Mouse (Mus musculus) heart, embryonic 16.5 days (tissue): ENCODE data around the gene Prkca. TPM values are rescaled to one million over a fixed set of nuclear protein-coding genes. Genes with fewer than 3 reads are reported as not detected.

Source experiments
- ATAC-seq: fragments of 200-750 bp; cut with Nextera tagmentation; replicated peaks from 2 replicates; pipeline ENCODE4 v1.8.0; 2017; ENCODE audit warnings: moderate number of reproducible peaks; ENCODE audit not compliant: insufficient read depth, low FRiP score; ENCODE audit errors: extremely low read depth
- H3K27ac ChIP-seq: fragments of 300-500 bp; sonication (generic); 2 replicates; pipeline ENCODE4 v1.5.1; 2014; ENCODE audit warnings: mild to moderate bottlenecking, low read length, control low read depth, moderate library complexity
- H3K27me3 ChIP-seq: fragments of 300-500 bp; sonication (generic); 2 replicates; pipeline ENCODE4 v1.6.1; 2014; ENCODE audit warnings: low read length, mixed read lengths; ENCODE audit not compliant: control insufficient read depth, insufficient read depth
- H3K36me3 ChIP-seq: fragments of 300-500 bp; sonication (generic); 2 replicates; pipeline ENCODE4 v1.6.1; 2014; ENCODE audit not compliant: control insufficient read depth, insufficient read depth
- H3K4me1 ChIP-seq: fragments of 300-500 bp; sonication (generic); 2 replicates; pipeline ENCODE4 v1.6.1; 2014; ENCODE audit warnings: low read length, mixed read lengths; ENCODE audit not compliant: control insufficient read depth, insufficient read depth
- H3K4me2 ChIP-seq: fragments of 300-500 bp; sonication (generic); 2 replicates; pipeline ENCODE4 v1.6.1; 2014; ENCODE audit warnings: low read depth, mild to moderate bottlenecking, control low read depth, low read length
- H3K4me3 ChIP-seq: fragments of 300-500 bp; sonication (generic); 2 replicates; pipeline ENCODE4 v1.5.1; 2014; ENCODE audit warnings: mild to moderate bottlenecking, control low read depth, low read length
- H3K9ac ChIP-seq: fragments of 300-500 bp; sonication (generic); 2 replicates; pipeline ENCODE4 v1.6.1; 2014; ENCODE audit warnings: low read length, control low read depth
- H3K9me3 ChIP-seq: fragments of 300-500 bp; sonication (generic); replicated peaks from 2 replicates; pipeline ENCODE4 v1.6.1; 2016; ENCODE audit warnings: low read length; ENCODE audit not compliant: control insufficient read depth
- WGBS: fragments of 180-500 bp; shearing (Covaris S2); extraction: QIAGEN DNeasy Blood & Tissue Kit; methylation state at CpG from one replicate; pipeline ENCODE4 v1.1.7; 2014; 5-methylcytosine and 5-hydroxymethylcytosine counted together
- polyA plus RNA-seq: library from polyadenylated mRNA; unstranded; fragments of >200 nt; fragmentation: Nextera tagmentation; extraction: Ambion mirVana; gene quantifications from 2 replicates; pipeline ENCODE4 v1.2.1, GENCODE M21; 2015

Gene Prkca
- polyA plus RNA-seq, 1 experiment from 2014 or later: 14.4 TPM

DNA sequence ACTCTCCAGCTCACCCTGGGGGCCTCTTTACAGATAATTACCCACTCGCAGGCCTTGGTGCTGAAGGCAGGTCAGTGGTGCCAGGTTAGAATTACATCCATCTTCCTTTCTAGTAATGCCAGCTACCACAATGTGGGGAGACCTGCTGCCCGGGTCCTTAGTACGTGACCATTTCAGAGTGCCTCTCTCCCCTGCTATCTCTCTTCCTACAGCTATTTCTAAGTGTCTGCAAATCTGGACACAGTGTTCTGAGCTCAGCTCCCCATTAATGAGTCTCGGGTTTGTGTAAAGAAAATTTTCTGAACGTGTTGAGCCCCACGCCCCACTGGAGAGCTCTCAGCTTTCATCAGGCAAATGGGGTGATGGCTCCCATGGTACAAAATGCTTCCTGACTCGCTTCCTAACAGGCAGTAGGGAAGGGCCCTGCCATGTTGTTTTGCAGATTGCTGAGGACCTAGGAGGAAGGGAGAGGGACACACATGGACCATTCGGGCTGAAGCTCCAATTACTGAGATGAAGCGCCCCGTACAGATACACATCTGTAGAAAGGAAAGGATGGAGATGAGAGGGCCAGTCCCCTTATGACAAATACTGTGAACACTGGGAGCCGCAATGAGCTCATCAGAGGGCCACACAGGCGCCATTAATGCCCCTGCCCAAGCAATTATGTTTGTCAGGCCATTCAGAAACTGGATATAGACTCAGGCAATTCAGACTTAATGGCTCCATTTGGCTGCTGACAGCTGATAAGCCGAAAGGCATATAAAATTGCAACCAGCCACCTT lies 386.0 kb downstream of the Prkca start:
- H3K36me3 ChIP-seq: peaks cover 33% of the 10 kb centered on the region
- no peak overlapping the region for H3K4me3 ChIP-seq
- no peak overlapping the region for H3K9ac ChIP-seq
- H3K27me3 ChIP-seq: no peaks in the 10 kb centered on the region
- ATAC-seq: no peak
- 81% methylated on average over 13 of the region's 13 CpGs for WGBS
- H3K27ac ChIP-seq: no peak overlapping the region
- H3K9me3 ChIP-seq: peaks cover 9% of the 10 kb centered on the region; the same call in 1 of the 2 replicates
- no peaks in the 10 kb centered on the region for H3K4me1 ChIP-seq
- H3K4me2 ChIP-seq: no peak overlapping the region

DNA sequence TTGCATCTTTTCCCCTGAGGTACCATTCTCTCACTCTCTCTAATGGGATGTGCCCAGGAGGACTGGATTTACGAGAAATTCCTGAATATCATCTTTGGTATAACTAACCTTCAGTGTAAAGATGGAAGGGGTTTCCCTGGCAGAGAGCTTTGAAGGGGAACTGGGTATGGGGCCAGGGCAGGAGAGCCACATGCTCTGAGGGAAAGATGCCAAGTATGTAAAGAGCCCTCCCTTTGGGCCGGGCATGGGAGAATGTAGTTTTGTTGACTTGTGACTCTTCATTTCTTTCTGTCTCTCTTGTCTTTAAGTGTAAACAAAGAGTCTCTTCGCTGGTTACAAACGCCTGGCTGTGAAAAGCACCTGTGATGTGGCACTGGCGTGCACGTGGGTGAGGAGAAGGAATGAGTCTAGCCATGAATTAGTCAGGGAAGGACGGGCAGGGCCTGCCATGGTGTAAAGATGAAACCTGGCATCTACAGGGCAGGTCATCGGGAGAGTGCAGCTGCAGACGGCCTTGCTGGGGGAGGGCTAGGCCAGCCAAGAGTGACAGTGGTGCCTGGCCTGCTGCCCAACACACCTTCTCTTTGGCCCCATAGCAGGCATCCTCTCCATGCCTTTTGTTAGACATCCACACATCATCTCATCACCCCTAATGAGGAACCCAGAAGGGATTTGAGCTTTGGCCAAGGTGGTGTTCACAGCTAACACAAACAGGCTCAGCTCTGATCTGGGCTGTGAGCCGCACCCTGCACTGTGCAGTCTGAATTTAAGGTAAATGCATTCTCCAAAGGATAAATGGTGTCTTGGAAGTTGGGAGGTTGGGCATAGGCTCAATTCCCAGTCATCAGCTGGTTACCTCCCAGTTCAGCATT lies 388.3 kb downstream of the Prkca start:
- WGBS: 75% methylated on average over 10 of the region's 10 CpGs
- peaks cover 8% of the 10 kb centered on the region; the same call in 1 of the 2 replicates for H3K9me3 ChIP-seq
- H3K27ac ChIP-seq: no peak overlapping the region
- peaks cover 30% of the 10 kb centered on the region for H3K36me3 ChIP-seq
- H3K27me3 ChIP-seq: no peaks in the 10 kb centered on the region
- H3K4me1 ChIP-seq: peaks cover 6% of the 10 kb centered on the region
- H3K4me3 ChIP-seq: no peak overlapping the region
- H3K9ac ChIP-seq: no peak overlapping the region
- no peak overlapping the region for H3K4me2 ChIP-seq
- no peak for ATAC-seq

DNA sequence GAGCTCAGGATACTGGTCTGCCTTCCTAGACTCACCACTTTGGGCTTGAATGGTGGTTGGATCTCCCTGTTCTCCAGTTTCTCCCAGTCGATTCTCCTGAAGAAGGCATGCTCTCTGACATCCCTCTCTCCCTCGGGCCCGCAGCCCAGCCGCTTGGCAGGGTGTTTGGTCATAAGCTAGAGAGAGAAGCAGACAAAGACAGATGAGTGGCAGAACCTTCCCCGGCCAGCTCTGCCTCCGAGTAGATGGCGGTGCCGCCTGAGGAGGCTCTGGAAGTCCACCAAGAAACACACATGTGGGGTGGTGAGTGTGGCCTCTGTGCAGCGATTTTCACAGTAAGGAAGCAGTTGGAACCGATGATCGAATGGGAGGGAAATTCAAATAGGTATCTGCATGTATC lies 392.3 kb downstream of the Prkca start:
- Histone ChIP-seq H3K4me2 (no peak overlapping the region), H3K27me3 (no peaks in the 10 kb centered on the region), H3K9me3 (no peaks in the 10 kb centered on the region), H3K9ac (no peak overlapping the region), H3K4me3 (no peak overlapping the region), H3K36me3 (peaks cover 17% of the 10 kb centered on the region), H3K27ac (no peak overlapping the region), H3K4me1 (peaks cover 13% of the 10 kb centered on the region)
- no peak; the same call in 1 of the 2 replicates for ATAC-seq
- WGBS: 79% methylated on average over 11 of the region's 11 CpGs

DNA sequence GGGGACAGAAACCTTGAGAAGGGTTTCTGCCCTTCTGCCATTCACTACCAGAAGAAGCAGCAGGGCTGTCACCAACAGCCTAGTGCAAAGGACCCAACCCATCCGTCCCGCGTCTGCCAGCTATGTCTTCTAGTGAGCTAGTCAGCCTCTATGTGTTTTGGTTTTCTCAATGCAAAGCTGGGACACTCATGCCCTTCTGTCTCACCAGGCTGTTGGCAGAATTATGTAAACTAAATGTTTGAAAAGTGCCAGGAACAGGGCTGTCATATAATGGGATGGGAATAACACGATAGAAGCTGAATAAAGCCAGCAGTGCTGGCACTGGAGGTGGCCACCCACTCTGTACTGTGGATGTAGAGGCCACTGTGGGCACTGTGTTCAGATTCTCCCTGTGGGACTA lies 393.1 kb downstream of the Prkca start:
- Histone ChIP-seq H3K27me3 (no peaks in the 10 kb centered on the region), H3K36me3 (peaks cover 17% of the 10 kb centered on the region), H3K27ac (no peak overlapping the region), H3K4me3 (no peak overlapping the region), H3K9ac (no peak overlapping the region), H3K4me2 (no peak overlapping the region), H3K4me1 (peaks cover 13% of the 10 kb centered on the region), H3K9me3 (no peaks in the 10 kb centered on the region)
- no peak for ATAC-seq
- WGBS: 88% methylated on average over 4 of the region's 4 CpGs

DNA sequence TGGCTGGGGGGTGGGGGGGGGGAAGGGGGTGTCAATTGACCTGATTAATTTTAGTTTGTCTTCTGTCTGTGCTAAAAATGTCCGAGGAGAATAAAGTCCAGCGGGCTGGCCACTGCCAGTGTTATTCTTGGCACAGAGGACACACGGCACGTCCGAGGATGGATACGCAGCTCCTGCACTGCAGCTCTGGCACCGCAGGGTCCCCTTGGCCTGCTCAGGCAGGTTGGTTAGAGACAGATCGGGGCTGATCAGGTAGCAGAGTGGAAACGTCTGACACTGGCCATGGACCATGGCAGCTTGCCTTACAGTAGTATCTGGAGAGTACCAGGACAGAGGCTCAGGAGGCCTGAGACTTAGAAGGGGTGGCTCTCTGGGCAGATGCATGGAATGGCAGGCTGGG lies 393.5 kb downstream of the Prkca start:
- WGBS: 42% methylated on average over 9 of the region's 9 CpGs
- no peaks in the 10 kb centered on the region for H3K27me3 ChIP-seq
- peaks cover 13% of the 10 kb centered on the region for H3K4me1 ChIP-seq
- no peak overlapping the region for H3K4me3 ChIP-seq
- H3K9ac ChIP-seq: no peak overlapping the region
- peaks cover 19% of the 10 kb centered on the region for H3K36me3 ChIP-seq
- no peak; the same call in 1 of the 2 replicates for ATAC-seq
- H3K4me2 ChIP-seq: no peak overlapping the region
- H3K27ac ChIP-seq: no peak overlapping the region
- no peaks in the 10 kb centered on the region for H3K9me3 ChIP-seq

DNA sequence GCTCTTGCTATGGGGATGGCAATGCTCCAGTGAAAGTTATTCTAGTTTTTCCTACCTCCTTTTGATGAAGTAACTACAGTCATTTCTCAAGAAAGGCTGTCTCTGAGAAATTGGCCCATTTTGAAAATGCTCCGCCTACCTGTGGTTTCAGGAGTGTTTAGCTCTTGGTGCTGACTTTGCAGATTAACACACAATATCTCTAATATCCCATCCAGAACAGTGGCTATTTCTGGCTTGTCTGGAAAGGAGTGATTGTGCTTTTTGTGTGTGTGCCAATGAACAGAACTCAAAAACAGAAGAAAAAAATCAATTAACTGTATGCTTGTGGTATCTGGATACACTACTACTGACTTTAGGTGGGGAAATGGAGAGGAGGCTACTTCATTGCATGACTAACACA lies 395.8 kb downstream of the Prkca start:
- Histone ChIP-seq H3K4me1 (peaks cover 13% of the 10 kb centered on the region), H3K9ac (no peak overlapping the region), H3K36me3 (peaks cover 30% of the 10 kb centered on the region), H3K27ac (no peak overlapping the region), H3K27me3 (no peaks in the 10 kb centered on the region), H3K4me3 (no peak overlapping the region), H3K4me2 (no peak overlapping the region), H3K9me3 (peaks cover 7% of the 10 kb centered on the region)
- 94% methylated on average over 1 of the region's 1 CpGs for WGBS
- no peak for ATAC-seq

DNA sequence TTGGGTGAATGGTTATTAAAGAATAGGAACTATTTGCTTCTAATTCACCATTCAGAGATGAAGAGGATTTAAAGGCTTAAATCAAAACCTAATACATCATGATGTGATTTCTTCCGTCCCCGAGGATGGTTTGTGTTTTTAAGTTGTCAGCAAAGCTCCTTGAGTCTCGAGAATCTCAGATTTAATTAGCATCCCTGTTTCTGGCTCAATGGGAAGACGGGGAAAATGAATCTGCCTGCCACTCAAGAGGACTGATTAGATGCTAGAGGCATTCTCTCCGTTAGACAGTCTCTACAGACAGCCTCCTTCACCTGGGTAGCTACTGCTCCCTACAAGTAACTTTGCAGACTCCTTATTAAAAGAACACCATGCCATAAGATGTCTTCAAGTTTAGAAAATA lies 396.9 kb downstream of the Prkca start:
- Histone ChIP-seq H3K4me3 (no peak overlapping the region), H3K4me1 (peaks cover 8% of the 10 kb centered on the region; the same call in 1 of the 2 replicates), H3K9ac (no peak overlapping the region), H3K36me3 (peaks cover 37% of the 10 kb centered on the region), H3K9me3 (peaks cover 7% of the 10 kb centered on the region), H3K27ac (no peak overlapping the region), H3K4me2 (no peak overlapping the region), H3K27me3 (no peaks in the 10 kb centered on the region)
- ATAC-seq: no peak
- 69% methylated on average over 5 of the region's 5 CpGs for whole genome bisulfite sequencing

DNA sequence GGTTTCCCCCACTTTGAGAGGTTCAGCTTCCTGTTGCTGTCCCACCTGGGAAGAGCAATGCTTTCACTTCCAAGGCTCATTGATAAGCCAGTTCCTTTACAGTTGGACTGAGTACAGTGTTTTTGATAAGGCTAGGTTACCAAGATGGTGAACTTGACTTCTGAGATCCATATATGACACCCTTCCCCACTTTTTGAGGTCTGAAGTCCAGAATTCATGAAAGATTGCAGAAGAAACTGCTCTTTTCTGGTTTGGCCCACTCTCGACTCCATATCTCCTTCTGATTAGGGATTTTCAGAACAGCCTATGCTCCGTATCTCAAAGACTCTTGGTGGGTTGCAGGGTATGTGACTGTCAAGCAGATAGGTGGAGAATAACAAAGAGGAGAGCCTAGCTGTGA lies 406.8 kb downstream of the Prkca start:
- no peak overlapping the region for H3K4me3 ChIP-seq
- H3K4me1 ChIP-seq: no peaks in the 10 kb centered on the region
- no peak overlapping the region for H3K27ac ChIP-seq
- ATAC-seq: no peak
- no peak overlapping the region for H3K4me2 ChIP-seq
- WGBS: 72% methylated on average over 2 of the region's 2 CpGs
- peaks cover 25% of the 10 kb centered on the region for H3K9me3 ChIP-seq
- no peaks in the 10 kb centered on the region for H3K27me3 ChIP-seq
- no peak overlapping the region for H3K9ac ChIP-seq
- H3K36me3 ChIP-seq: peaks cover 41% of the 10 kb centered on the region

DNA sequence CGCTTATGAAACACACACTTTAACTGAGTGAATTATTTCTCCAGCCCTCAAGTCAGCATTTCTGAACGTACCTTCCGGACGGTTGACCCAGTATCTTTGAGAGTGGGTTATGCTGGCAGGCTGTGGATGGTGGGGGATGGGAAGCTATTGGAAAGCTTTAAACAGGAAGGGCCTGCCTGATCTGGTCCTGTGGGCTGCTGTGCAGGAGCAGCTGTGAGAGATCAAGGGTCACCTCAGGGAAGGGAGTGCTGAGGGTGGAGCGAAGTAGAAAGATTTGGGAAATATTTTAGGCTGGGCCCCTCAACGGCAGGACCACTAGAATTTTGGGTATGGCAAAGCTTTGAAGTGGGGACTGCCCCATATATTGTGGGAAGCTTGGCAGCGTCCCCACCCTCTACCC lies 412.0 kb downstream of the Prkca start:
- WGBS: 64% methylated on average over 7 of the region's 7 CpGs
- H3K36me3 ChIP-seq: peaks cover 3% of the 10 kb centered on the region
- no peak overlapping the region for H3K9ac ChIP-seq
- H3K27ac ChIP-seq: no peak overlapping the region
- H3K27me3 ChIP-seq: no peaks in the 10 kb centered on the region
- no peaks in the 10 kb centered on the region for H3K4me1 ChIP-seq
- H3K4me3 ChIP-seq: no peak overlapping the region
- no peaks in the 10 kb centered on the region for H3K9me3 ChIP-seq
- no peak for ATAC-seq
- H3K4me2 ChIP-seq: no peak overlapping the region
